Mouse (Mus musculus): ENCODE measurements around the gene Zfp524. TPM values are rescaled to one million over a fixed set of nuclear protein-coding genes. Genes with fewer than 3 reads are reported as not detected.

The Zfp524 gene
- polyA plus RNA-seq (2012; rRNA removed), result 9.7 and 10.5 TPM in 2 replicates

GRCm38 (mm10) chr7:5014251-5015117, at the start of gene Zfp524, which contains the start of gene Fiz1:
Zfp524 (plus strand) TSS chr7:5014415.
Fiz1 (minus strand) TSS chr7:5014697.

GRCm38 (mm10) chr7:4971068-4971467, 43.1 kb upstream of the Zfp524 start, which contains the start of gene Sbk3:
Sbk3 (minus strand) TSS chr7:4971168.

GRCm38 (mm10) chr7:4996003-4996895, 18.0 kb upstream of the Zfp524 start, which contains the start of gene Zfp579:
Zfp579 (minus strand) TSS chr7:4996158.

GRCm38 (mm10) chr7:5015118-5016001, 1.1 kb downstream of the Zfp524 start, which contains the start of gene Gm44973:
Gm44973 (plus strand) TSS chr7:5015496.

GRCm38 (mm10) chr7:5020000-5020681, 5.9 kb downstream of the Zfp524 start, which contains the start of the genes Zfp865 and Ccdc106:
Zfp865 (plus strand) TSS chr7:5020376.
Ccdc106 (plus strand) TSS chr7:5020553.

GRCm38 (mm10) chr7:5033818-5034217, 19.6 kb downstream of the Zfp524 start, which contains the start of gene 4632433K11Rik:
4632433K11Rik (plus strand) TSS chr7:5034118.

GRCm38 (mm10) chr7:5038109-5038732, 24.0 kb downstream of the Zfp524 start, which contains the start of gene Zfp784:
Zfp784 (minus strand) TSS chr7:5038446.

GRCm38 (mm10) chr7:5051193-5052192, 37.3 kb downstream of the Zfp524 start, which contains the start of gene Zfp580:
Zfp580 (plus strand) TSS chr7:5051538.

GRCm38 (mm10) chr7:5061774-5062359, 47.7 kb downstream of the Zfp524 start, which contains the start of gene U2af2:
U2af2 (plus strand) TSS chr7:5062143.

Other genes starting within 250 kb of the Zfp524 start
- 0.03 TPM in 1 of 2 replicates, not detected in the other for gene Fam71e2, start 243.1 kb upstream of the Zfp524 start, polyA plus RNA-seq (2012; rRNA removed)
- 0.49 and 0.62 TPM in 2 replicates for gene Il11, start 231.6 kb upstream of the Zfp524 start, polyA plus RNA-seq (2012; rRNA removed)
- gene Tmem190, start 231.5 kb upstream of the Zfp524 start, polyA plus RNA-seq (2012; rRNA removed), result not detected in 2 replicates
- gene Tmem238, start 224.8 kb upstream of the Zfp524 start, polyA plus RNA-seq (2012; rRNA removed), result 6.4 and 7.8 TPM in 2 replicates
- gene Rpl28, start 221.5 kb upstream of the Zfp524 start, polyA plus RNA-seq (2012; rRNA removed), result 289 and 373 TPM in 2 replicates
- 351 and 378 TPM in 2 replicates for gene Ube2s, start 201.8 kb upstream of the Zfp524 start, polyA plus RNA-seq (2012; rRNA removed)
- gene Shisa7, start 169.7 kb upstream of the Zfp524 start, polyA plus RNA-seq (2012; rRNA removed), result 155 and 178 TPM in 2 replicates
- gene Isoc2b, start 144.2 kb upstream of the Zfp524 start, polyA plus RNA-seq (2012; rRNA removed), result 2.4 and 3.1 TPM in 2 replicates
- 6.4 and 7.5 TPM in 2 replicates for gene Isoc2a, start 137.3 kb upstream of the Zfp524 start, polyA plus RNA-seq (2012; rRNA removed)
- 0.89 and 1.0 TPM in 2 replicates for gene Gm36210, start 107.9 kb upstream of the Zfp524 start, polyA plus RNA-seq (2012; rRNA removed)
- gene Zfp628, start 99.2 kb upstream of the Zfp524 start, polyA plus RNA-seq (2012; rRNA removed), result 8.0 and 9.8 TPM in 2 replicates
- 34.3 and 37.0 TPM in 2 replicates for gene Nat14, start 92.4 kb upstream of the Zfp524 start, polyA plus RNA-seq (2012; rRNA removed)
- gene Ssc5d, start 88.6 kb upstream of the Zfp524 start, polyA plus RNA-seq (2012; rRNA removed), result 2.5 and 3.2 TPM in 2 replicates
- gene Sbk2, start 50.0 kb upstream of the Zfp524 start, polyA plus RNA-seq (2012; rRNA removed), result 0.12 and 0.23 TPM in 2 replicates
- gene Sbk3, start 43.2 kb upstream of the Zfp524 start, polyA plus RNA-seq (2012; rRNA removed), result 1.9 and 2.0 TPM in 2 replicates
- 83.5 and 95.4 TPM in 2 replicates for gene Zfp579, start 18.3 kb upstream of the Zfp524 start, polyA plus RNA-seq (2012; rRNA removed)
- 30.6 and 33.0 TPM in 2 replicates for gene Fiz1, start 282 bp downstream of the Zfp524 start, polyA plus RNA-seq (2012; rRNA removed)
- not detected in 2 replicates for gene Gm44973, start 1.1 kb downstream of the Zfp524 start, polyA plus RNA-seq (2012; rRNA removed)
- gene Zfp865, start 6.0 kb downstream of the Zfp524 start, polyA plus RNA-seq (2012; rRNA removed), result 28.3 and 32.9 TPM in 2 replicates
- 70.7 and 72.2 TPM in 2 replicates for gene Ccdc106, start 6.1 kb downstream of the Zfp524 start, polyA plus RNA-seq (2012; rRNA removed)
- not detected in 2 replicates for gene 4632433K11Rik, start 19.7 kb downstream of the Zfp524 start, polyA plus RNA-seq (2012; rRNA removed)
- 5.8 and 7.8 TPM in 2 replicates for gene Zfp784, start 24.0 kb downstream of the Zfp524 start, polyA plus RNA-seq (2012; rRNA removed)
- 46.8 and 62.8 TPM in 2 replicates for gene Zfp580, start 37.1 kb downstream of the Zfp524 start, polyA plus RNA-seq (2012; rRNA removed)
- gene U2af2, start 47.7 kb downstream of the Zfp524 start, polyA plus RNA-seq (2012; rRNA removed), result 319 and 341 TPM in 2 replicates
- gene Epn1, start 65.8 kb downstream of the Zfp524 start, polyA plus RNA-seq (2012; rRNA removed), result 180 and 196 TPM in 2 replicates
- not detected in 2 replicates for gene Rfpl4, start 102.5 kb downstream of the Zfp524 start, polyA plus RNA-seq (2012; rRNA removed)
- 0.36 and 0.44 TPM in 2 replicates for gene Rasl2-9, start 111.5 kb downstream of the Zfp524 start, polyA plus RNA-seq (2012; rRNA removed)
- not detected in 2 replicates for gene Vmn1r55, start 135.3 kb downstream of the Zfp524 start, polyA plus RNA-seq (2012; rRNA removed)
- gene Vmn1r56, start 182.3 kb downstream of the Zfp524 start, polyA plus RNA-seq (2012; rRNA removed), result not detected in 2 replicates
- gene Vmn1r57, start 204.1 kb downstream of the Zfp524 start, polyA plus RNA-seq (2012; rRNA removed), result not detected in 2 replicates